Mouse (Mus musculus): ENCODE data around the gene Nell2. TPM values are rescaled to one million over a fixed set of nuclear protein-coding genes. Genes with fewer than 3 reads are reported as not detected.

Nell2 gene
- polyA plus RNA-seq, 1 experiment: 0.19 TPM

DNA sequence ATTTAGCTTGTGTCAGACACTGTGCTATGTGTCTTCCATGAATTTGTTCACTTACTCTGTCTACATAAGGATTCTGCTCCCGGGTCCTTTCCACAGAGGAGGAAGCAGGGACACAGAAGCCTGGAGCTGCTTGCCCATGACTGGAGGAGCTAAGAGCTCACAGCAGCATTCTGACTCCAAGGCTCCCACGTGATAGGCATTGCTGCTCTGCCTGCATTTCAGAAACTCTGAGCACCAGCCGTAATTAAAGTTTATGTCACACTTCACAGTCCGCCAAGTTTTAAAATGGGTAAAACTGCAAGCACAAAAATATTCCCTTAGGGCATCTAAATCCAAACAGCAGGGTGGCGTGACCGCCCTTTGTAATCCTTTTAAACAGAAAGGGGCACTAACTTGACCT lies 243.2 kb downstream of the Nell2 start:
- no peaks in the 10 kb centered on the region for H3K27me3 ChIP-seq (ENCODE audit: control insufficient read depth, insufficient read depth, low read length)
- WGBS: 82% methylated on average over 6 of the region's 6 CpGs
- no peak for DNase-seq (ENCODE audit: low read depth in 1 of 2, low spot score in 2 of 2)
- H3K27ac ChIP-seq (ENCODE audit: insufficient read depth, low read length): no peak overlapping the region
- no peak for TF ChIP-seq POLR2A (IDR thresholded peaks at IDR 0.05; ENCODE audit: low read depth, low read length)
- no peak for TF ChIP-seq CTCF (IDR thresholded peaks at IDR 0.05; ENCODE audit: extremely low read depth, insufficient read depth, insufficient read length, insufficient replicate concordance)
- H3K36me3 ChIP-seq (ENCODE audit: control insufficient read depth, insufficient read depth, low read length): no peaks in the 10 kb centered on the region
- H3K4me3 ChIP-seq (ENCODE audit: extremely low read depth, insufficient read depth, insufficient read length): no peak overlapping the region
- H3K4me1 ChIP-seq (ENCODE audit: control insufficient read depth, insufficient read depth, insufficient read length): no peaks in the 10 kb centered on the region

DNA sequence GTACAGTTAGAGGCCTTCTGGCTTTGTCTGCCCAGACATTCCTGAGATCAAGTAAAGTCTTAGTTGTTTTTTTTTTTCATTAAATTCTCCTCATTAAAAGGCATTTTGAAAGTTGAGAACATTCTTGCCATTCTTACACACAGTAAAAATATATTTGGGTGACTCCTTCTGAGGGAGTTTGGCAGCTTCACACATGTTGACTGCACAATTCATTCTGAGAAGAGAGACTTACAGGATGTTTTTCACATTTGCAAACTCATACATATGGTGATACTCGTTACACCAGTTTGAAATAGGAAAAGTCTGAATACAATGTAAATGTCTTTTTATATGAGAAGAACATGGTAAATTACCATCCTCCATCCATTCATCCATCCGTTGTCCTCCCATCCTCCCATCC lies 247.4 kb downstream of the Nell2 start:
- H3K27ac ChIP-seq (ENCODE audit: insufficient read depth, low read length): no peak overlapping the region
- no peak overlapping the region for H3K4me3 ChIP-seq (ENCODE audit: extremely low read depth, insufficient read depth, insufficient read length)
- no peaks in the 10 kb centered on the region for H3K27me3 ChIP-seq (ENCODE audit: control insufficient read depth, insufficient read depth, low read length)
- H3K36me3 ChIP-seq (ENCODE audit: control insufficient read depth, insufficient read depth, low read length): no peaks in the 10 kb centered on the region
- H3K4me1 ChIP-seq (ENCODE audit: control insufficient read depth, insufficient read depth, insufficient read length): no peaks in the 10 kb centered on the region
- 73% methylated on average over 2 of the region's 2 CpGs for WGBS
- DNase-seq (ENCODE audit: low read depth in 1 of 2, low spot score in 2 of 2): no peak
- no peak for TF ChIP-seq POLR2A (IDR thresholded peaks at IDR 0.05; ENCODE audit: low read depth, low read length)

DNA sequence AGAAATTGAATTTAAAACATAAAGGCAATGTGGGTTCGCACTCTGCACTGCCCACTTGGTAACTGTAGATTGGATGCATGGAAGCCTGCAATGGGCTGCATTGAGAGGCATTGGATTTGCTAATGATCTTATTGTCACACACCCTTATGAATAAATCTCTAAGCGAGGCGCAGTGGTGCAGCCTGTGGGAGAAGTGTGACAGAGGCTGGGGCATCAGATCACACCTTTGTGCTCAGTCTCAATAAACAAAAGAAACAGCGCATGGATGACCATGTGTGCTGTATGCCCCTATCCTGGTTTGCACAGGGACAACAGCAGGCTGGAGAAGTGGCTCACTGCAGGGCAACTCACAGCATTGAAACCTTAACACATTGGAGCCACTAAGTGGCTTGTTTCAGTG lies 250.4 kb downstream of the Nell2 start:
- 89% methylated on average over 4 of the region's 4 CpGs for WGBS
- Histone ChIP-seq H3K4me3 (ENCODE audit: extremely low read depth, insufficient read depth, insufficient read length) (no peak overlapping the region), H3K27ac (ENCODE audit: insufficient read depth, low read length) (no peak overlapping the region), H3K27me3 (ENCODE audit: control insufficient read depth, insufficient read depth, low read length) (no peaks in the 10 kb centered on the region), H3K36me3 (ENCODE audit: control insufficient read depth, insufficient read depth, low read length) (no peaks in the 10 kb centered on the region), H3K4me1 (ENCODE audit: control insufficient read depth, insufficient read depth, insufficient read length) (no peaks in the 10 kb centered on the region)
- no peak for DNase-seq (ENCODE audit: low read depth in 1 of 2, low spot score in 2 of 2)
- TF ChIP-seq POLR2A (IDR thresholded peaks at IDR 0.05; ENCODE audit: low read depth, low read length) (no peak), CTCF (IDR thresholded peaks at IDR 0.05; ENCODE audit: extremely low read depth, insufficient read depth, insufficient read length, insufficient replicate concordance) (no peak)

DNA sequence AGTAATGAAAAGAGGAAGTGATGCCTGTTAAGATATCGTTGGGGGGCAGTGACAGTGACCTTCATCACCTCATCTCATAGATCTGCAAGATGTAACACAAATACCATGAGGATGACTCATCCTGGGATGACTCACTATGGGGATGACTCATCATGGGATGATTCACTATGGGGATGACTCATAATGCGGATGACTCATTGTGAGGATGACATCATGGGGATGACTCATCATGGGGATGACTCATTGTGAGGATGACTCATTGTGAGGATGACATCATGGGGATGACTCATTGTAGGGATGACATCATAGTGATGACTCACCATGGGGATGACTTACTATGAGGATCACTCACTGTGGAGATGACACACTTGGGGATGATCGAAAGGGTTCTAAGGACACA lies 251.8 kb downstream of the Nell2 start:
- no peaks in the 10 kb centered on the region for H3K36me3 ChIP-seq (ENCODE audit: control insufficient read depth, insufficient read depth, low read length)
- H3K4me1 ChIP-seq (ENCODE audit: control insufficient read depth, insufficient read depth, insufficient read length): no peaks in the 10 kb centered on the region
- no peak overlapping the region for H3K4me3 ChIP-seq (ENCODE audit: extremely low read depth, insufficient read depth, insufficient read length)
- DNase-seq (ENCODE audit: low read depth in 1 of 2, low spot score in 2 of 2): no peak
- H3K27ac ChIP-seq (ENCODE audit: insufficient read depth, low read length): no peak overlapping the region
- H3K27me3 ChIP-seq (ENCODE audit: control insufficient read depth, insufficient read depth, low read length): no peaks in the 10 kb centered on the region
- WGBS: 84% methylated on average over 3 of the region's 3 CpGs
- TF ChIP-seq CTCF (IDR thresholded peaks at IDR 0.05; ENCODE audit: extremely low read depth, insufficient read depth, insufficient read length, insufficient replicate concordance) (no peak), POLR2A (IDR thresholded peaks at IDR 0.05; ENCODE audit: low read depth, low read length) (no peak)

DNA sequence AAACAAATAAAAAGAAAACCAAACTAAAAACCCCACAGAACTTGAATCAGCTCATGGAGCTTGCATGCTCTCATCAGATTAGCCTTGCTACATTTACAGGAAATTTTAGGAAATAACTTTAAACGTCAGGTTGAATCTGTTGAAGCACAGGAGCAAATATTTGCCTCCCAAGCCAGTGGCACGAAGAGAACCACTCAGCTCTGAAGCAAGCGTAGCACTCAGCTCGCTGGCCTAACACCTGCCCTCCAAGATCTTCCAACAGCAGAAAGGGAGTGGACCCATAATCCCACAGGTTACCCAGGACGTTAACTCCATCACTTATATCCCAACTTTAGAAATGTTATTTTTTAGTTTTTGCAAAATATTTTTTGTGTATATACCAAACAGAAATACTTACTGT lies 252.8 kb downstream of the Nell2 start:
- no peaks in the 10 kb centered on the region for H3K4me1 ChIP-seq (ENCODE audit: control insufficient read depth, insufficient read depth, insufficient read length)
- WGBS: 83% methylated on average over 5 of the region's 5 CpGs
- no peaks in the 10 kb centered on the region for H3K27me3 ChIP-seq (ENCODE audit: control insufficient read depth, insufficient read depth, low read length)
- no peak for DNase-seq (ENCODE audit: low read depth in 1 of 2, low spot score in 2 of 2)
- TF ChIP-seq CTCF (IDR thresholded peaks at IDR 0.05; ENCODE audit: extremely low read depth, insufficient read depth, insufficient read length, insufficient replicate concordance) (no peak), POLR2A (IDR thresholded peaks at IDR 0.05; ENCODE audit: low read depth, low read length) (no peak)
- no peaks in the 10 kb centered on the region for H3K36me3 ChIP-seq (ENCODE audit: control insufficient read depth, insufficient read depth, low read length)
- no peak overlapping the region for H3K4me3 ChIP-seq (ENCODE audit: extremely low read depth, insufficient read depth, insufficient read length)
- no peak overlapping the region for H3K27ac ChIP-seq (ENCODE audit: insufficient read depth, low read length)

DNA sequence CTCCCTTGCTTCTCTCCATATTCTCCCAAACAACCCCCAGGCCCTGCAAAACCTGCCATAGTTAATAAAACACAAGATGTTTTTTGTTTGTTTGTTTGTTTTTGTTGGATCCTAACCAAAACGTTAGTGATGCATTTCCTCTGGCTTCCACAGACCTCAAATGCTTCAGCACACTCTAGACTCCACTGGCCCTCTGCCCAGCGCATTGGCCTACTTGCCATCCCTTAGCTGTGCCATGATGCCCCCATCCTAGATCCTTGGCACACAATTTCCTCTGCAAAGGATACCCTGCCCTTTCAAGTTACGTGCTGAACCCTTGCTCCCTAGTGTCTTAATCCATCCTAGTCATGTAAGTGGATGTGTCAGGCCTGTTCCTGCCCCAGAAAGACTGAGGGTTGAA lies 255.1 kb downstream of the Nell2 start:
- 79% methylated on average over 3 of the region's 3 CpGs for WGBS
- TF ChIP-seq POLR2A (IDR thresholded peaks at IDR 0.05; ENCODE audit: low read depth, low read length): no peak
- TF ChIP-seq CTCF (IDR thresholded peaks at IDR 0.05; ENCODE audit: extremely low read depth, insufficient read depth, insufficient read length, insufficient replicate concordance): no peak
- no peak for DNase-seq (ENCODE audit: low read depth in 1 of 2, low spot score in 2 of 2)

DNA sequence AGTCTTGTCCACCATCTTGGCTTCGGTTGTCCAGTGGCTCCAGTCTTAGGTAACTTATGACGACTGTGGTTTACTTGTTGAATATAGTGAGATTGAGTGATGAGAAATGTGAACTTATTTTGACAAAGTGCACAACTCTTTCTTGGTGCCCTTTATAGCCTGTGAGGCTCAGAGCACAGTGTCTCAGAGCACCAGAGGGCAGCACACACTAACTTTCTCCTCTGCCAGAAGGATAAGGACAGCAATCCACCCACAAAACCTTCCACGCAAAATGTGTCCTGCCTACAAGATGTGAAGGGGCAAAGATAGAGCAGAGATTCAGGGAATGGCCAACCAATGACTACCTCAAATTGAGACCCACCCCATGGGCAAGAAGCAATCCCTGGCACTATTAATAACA lies 256.2 kb downstream of the Nell2 start:
- 89% methylated on average over 3 of the region's 3 CpGs for WGBS
- TF ChIP-seq POLR2A (IDR thresholded peaks at IDR 0.05; ENCODE audit: low read depth, low read length) (no peak), CTCF (IDR thresholded peaks at IDR 0.05; ENCODE audit: extremely low read depth, insufficient read depth, insufficient read length, insufficient replicate concordance) (no peak)
- H3K4me3 ChIP-seq (ENCODE audit: extremely low read depth, insufficient read depth, insufficient read length): no peak overlapping the region
- no peak overlapping the region for H3K27ac ChIP-seq (ENCODE audit: insufficient read depth, low read length)
- H3K27me3 ChIP-seq (ENCODE audit: control insufficient read depth, insufficient read depth, low read length): no peaks in the 10 kb centered on the region
- no peak for DNase-seq (ENCODE audit: low read depth in 1 of 2, low spot score in 2 of 2)
- H3K4me1 ChIP-seq (ENCODE audit: control insufficient read depth, insufficient read depth, insufficient read length): no peaks in the 10 kb centered on the region
- no peaks in the 10 kb centered on the region for H3K36me3 ChIP-seq (ENCODE audit: control insufficient read depth, insufficient read depth, low read length)

More for the DNA sequence above, 255.1 kb downstream of the Nell2 start:
- H3K27me3 ChIP-seq (ENCODE audit: control insufficient read depth, insufficient read depth, low read length): no peaks in the 10 kb centered on the region
- H3K36me3 ChIP-seq (ENCODE audit: control insufficient read depth, insufficient read depth, low read length): no peaks in the 10 kb centered on the region
- no peaks in the 10 kb centered on the region for H3K4me1 ChIP-seq (ENCODE audit: control insufficient read depth, insufficient read depth, insufficient read length)
- no peak overlapping the region for H3K27ac ChIP-seq (ENCODE audit: insufficient read depth, low read length)
- no peak overlapping the region for H3K4me3 ChIP-seq (ENCODE audit: extremely low read depth, insufficient read depth, insufficient read length)
